Mouse (Mus musculus) CH12.LX (cell line): Measurements from ENCODE around the gene Arl4c. TPM values are rescaled to one million over a fixed set of nuclear protein-coding genes. Genes with fewer than 3 reads are reported as not detected.
A peak's percentile ranks its signal among the peaks of the same experiment; 100 is the strongest.

ENCODE experiments used
- DNase-seq: peaks from one replicate; pipeline ENCODE4 v3.0.0-alpha.2; 2013; ENCODE audit errors: extremely low read depth
- H3K27ac ChIP-seq: 2 replicates; pipeline ENCODE4 v1.5.1; 2012; ENCODE audit warnings: low read depth, mild to moderate bottlenecking, control low read depth, moderate library complexity; ENCODE audit not compliant: insufficient read depth
- H3K27me3 ChIP-seq: replicated peaks from 2 replicates; pipeline ENCODE3; 2012; ENCODE audit warnings: inconsistent platforms
- H3K36me3 ChIP-seq, 2 experiments: replicated peaks in 1 of 2; 2 replicates each; pipeline versions ENCODE3 to v1.6.1; 2012; ENCODE audit warnings: inconsistent platforms in 1 of 2, low read length in 1 of 2, mild to moderate bottlenecking in 1 of 2, mixed read lengths in 1 of 2, moderate library complexity in 1 of 2; ENCODE audit not compliant: control insufficient read depth in 1 of 2, insufficient read depth in 1 of 2
- H3K4me1 ChIP-seq, 2 experiments: 2 replicates each; pipeline ENCODE4 v1.6.1; 2012; ENCODE audit warnings: inconsistent platforms in 1 of 2, moderate library complexity in 1 of 2; ENCODE audit not compliant: insufficient read depth in 2 of 2, control insufficient read depth in 1 of 2
- H3K4me2 ChIP-seq: 2 replicates; pipeline ENCODE4 v1.6.1; 2012; ENCODE audit warnings: low read depth, mild to moderate bottlenecking, control low read depth; ENCODE audit not compliant: poor library complexity, insufficient read depth, severe bottlenecking
- H3K4me3 ChIP-seq, 3 experiments: fragments of 150-350 bp in 1 of 3; sonication (generic) in 1 of 3; replicated peaks in 1 of 3; 2 replicates each; pipeline versions ENCODE3 to v1.5.1; 2011 to 2012; ENCODE audit warnings: low read depth in 2 of 3, low read length in 2 of 3, mild to moderate bottlenecking in 2 of 3, moderate library complexity in 2 of 3, control low read depth in 1 of 3, improper control_type of control experiment in 1 of 3, inconsistent platforms in 1 of 3, mixed read lengths in 1 of 3; ENCODE audit not compliant: poor library complexity in 1 of 3
- H3K79me2 ChIP-seq: replicated peaks from 2 replicates; pipeline ENCODE4 v1.6.1; 2012; ENCODE audit warnings: mild to moderate bottlenecking, moderate library complexity; ENCODE audit not compliant: control insufficient read depth, poor library complexity, insufficient read depth, severe bottlenecking; ENCODE audit errors: extremely low read depth
- H3K9ac ChIP-seq: 2 replicates; pipeline ENCODE4 v1.6.1; 2012; ENCODE audit warnings: low read depth, mild to moderate bottlenecking, control low read depth, moderate library complexity; ENCODE audit not compliant: insufficient read depth
- H3K9me3 ChIP-seq: replicated peaks from 2 replicates; pipeline ENCODE3; 2012; ENCODE audit warnings: low read length, inconsistent platforms, mixed read lengths
- BHLHE40 ChIP-seq: IDR thresholded peaks from 2 replicates; pipeline ENCODE4 v1.6.1; 2011; ENCODE audit warnings: mild to moderate bottlenecking, low read depth, low read length, improper control_type of control experiment
- CHD1 ChIP-seq: IDR thresholded peaks from 2 replicates; pipeline ENCODE4 v1.6.1; 2012; ENCODE audit warnings: low read depth, low read length, improper control_type of control experiment, inconsistent platforms
- CHD2 ChIP-seq: IDR thresholded peaks from 2 replicates; pipeline ENCODE4 v1.6.1; 2011; ENCODE audit warnings: low read length, improper control_type of control experiment
- E2F4 ChIP-seq: IDR thresholded peaks from 2 replicates; pipeline ENCODE4 v1.6.1; 2011; ENCODE audit warnings: low read depth, low read length, improper control_type of control experiment; ENCODE audit not compliant: insufficient replicate concordance
- ELF1 ChIP-seq: IDR thresholded peaks from 2 replicates; pipeline ENCODE4 v1.6.1; 2014; ENCODE audit warnings: low read depth, mild to moderate bottlenecking, inconsistent platforms, low read length, improper control_type of control experiment
- EP300 ChIP-seq: IDR thresholded peaks from 2 replicates; pipeline ENCODE4 v1.6.1; 2011; ENCODE audit warnings: low read length, improper control_type of control experiment
- ETS1 ChIP-seq: conservative IDR thresholded peaks from 2 replicates; pipeline ENCODE4 v1.6.1; 2012; ENCODE audit warnings: low read depth, mild to moderate bottlenecking, inconsistent platforms, low read length, improper control_type of control experiment, moderate library complexity
- GABPA ChIP-seq: IDR thresholded peaks from 2 replicates; pipeline ENCODE4 v1.6.1; 2012; ENCODE audit warnings: low read depth, low read length, improper control_type of control experiment, inconsistent platforms; ENCODE audit not compliant: insufficient replicate concordance
- HCFC1 ChIP-seq: IDR thresholded peaks from 2 replicates; pipeline ENCODE4 v1.6.1; 2012; ENCODE audit warnings: low read depth, mild to moderate bottlenecking, inconsistent platforms, low read length, improper control_type of control experiment
- IRF4 ChIP-seq: IDR thresholded peaks from 2 replicates; pipeline ENCODE4 v1.6.1; 2014; ENCODE audit warnings: low read depth, mild to moderate bottlenecking, inconsistent platforms, low read length, improper control_type of control experiment
- JUN ChIP-seq: IDR thresholded peaks from 2 replicates; pipeline ENCODE4 v1.6.1; 2011; ENCODE audit warnings: low read depth, mild to moderate bottlenecking, low read length, improper control_type of control experiment, moderate library complexity; ENCODE audit not compliant: insufficient read depth
- JUND ChIP-seq: conservative IDR thresholded peaks from 2 replicates; pipeline ENCODE4 v1.6.1; 2011; ENCODE audit warnings: low read depth, low read length, improper control_type of control experiment
- KAT2A ChIP-seq: IDR thresholded peaks from 2 replicates; pipeline ENCODE4 v1.6.1; 2012; ENCODE audit warnings: low read length, improper control_type of control experiment, inconsistent platforms; ENCODE audit not compliant: insufficient replicate concordance
- MAFK ChIP-seq: IDR thresholded peaks from 2 replicates; pipeline ENCODE4 v1.6.1; 2011; ENCODE audit warnings: low read length, improper control_type of control experiment; ENCODE audit not compliant: insufficient replicate concordance
- MAX ChIP-seq: IDR thresholded peaks from 2 replicates; pipeline ENCODE4 v1.6.1; 2011; ENCODE audit warnings: low read length, improper control_type of control experiment
- MAZ ChIP-seq: IDR thresholded peaks from 2 replicates; pipeline ENCODE4 v1.6.1; 2012; ENCODE audit warnings: low read depth, mild to moderate bottlenecking, inconsistent platforms, low read length, improper control_type of control experiment, moderate library complexity
- MEF2A ChIP-seq: IDR thresholded peaks from 2 replicates; pipeline ENCODE4 v1.6.1; 2014; ENCODE audit warnings: low read depth, mild to moderate bottlenecking, inconsistent platforms, low read length, improper control_type of control experiment, borderline replicate concordance
- MXI1 ChIP-seq: IDR thresholded peaks from 2 replicates; pipeline ENCODE4 v1.6.1; 2011; ENCODE audit warnings: mild to moderate bottlenecking, low read depth, low read length, improper control_type of control experiment
- MYC ChIP-seq: IDR thresholded peaks from 2 replicates; pipeline ENCODE4 v1.6.1; 2011; ENCODE audit warnings: low read depth, mild to moderate bottlenecking, improper control_type of control experiment, low read length
- NRF1 ChIP-seq: IDR thresholded peaks from 2 replicates; pipeline ENCODE4 v1.6.1; 2014; ENCODE audit warnings: low read depth, mild to moderate bottlenecking, inconsistent platforms, low read length, improper control_type of control experiment, moderate library complexity
- PAX5 ChIP-seq: IDR thresholded peaks from 2 replicates; pipeline ENCODE4 v1.6.1; 2012; ENCODE audit warnings: low read length, inconsistent platforms, mixed read lengths
- POLR2A ChIP-seq: IDR thresholded peaks from 2 replicates; pipeline ENCODE4 v1.6.1; 2011; ENCODE audit warnings: low read depth, mild to moderate bottlenecking, improper control_type of control experiment, low read length
- POLR2AphosphoS2 ChIP-seq: IDR thresholded peaks from 2 replicates; pipeline ENCODE4 v1.6.1; 2011; ENCODE audit warnings: low read depth, low read length, improper control_type of control experiment
- RAD21 ChIP-seq: IDR thresholded peaks from 2 replicates; pipeline ENCODE4 v1.6.1; 2011; ENCODE audit warnings: low read depth, mild to moderate bottlenecking, low read length, improper control_type of control experiment, moderate library complexity
- RCOR1 ChIP-seq: conservative IDR thresholded peaks from 2 replicates; pipeline ENCODE4 v1.6.1; 2012; ENCODE audit warnings: low read depth, mild to moderate bottlenecking, inconsistent platforms, low read length, improper control_type of control experiment
- SIN3A ChIP-seq: IDR thresholded peaks from 2 replicates; pipeline ENCODE4 v1.6.1; 2012; ENCODE audit warnings: low read length, improper control_type of control experiment, inconsistent platforms
- SMC3 ChIP-seq: IDR thresholded peaks from 2 replicates; pipeline ENCODE4 v1.6.1; 2011; ENCODE audit warnings: low read depth, low read length, improper control_type of control experiment
- TBP ChIP-seq: conservative IDR thresholded peaks from 2 replicates; pipeline ENCODE4 v1.6.1; 2011; ENCODE audit warnings: low read depth, low read length, improper control_type of control experiment
- TCF12 ChIP-seq: IDR thresholded peaks from 2 replicates; pipeline ENCODE4 v1.6.1; 2014; ENCODE audit warnings: low read depth, mild to moderate bottlenecking, inconsistent platforms, low read length, improper control_type of control experiment
- UBTF ChIP-seq: IDR thresholded peaks from 2 replicates; pipeline ENCODE4 v1.6.1; 2012; ENCODE audit warnings: low read depth, mild to moderate bottlenecking, inconsistent platforms, low read length, improper control_type of control experiment, moderate library complexity
- USF1 ChIP-seq: IDR thresholded peaks from 2 replicates; pipeline ENCODE4 v1.6.1; 2014; ENCODE audit warnings: low read depth, mild to moderate bottlenecking, inconsistent platforms, low read length, improper control_type of control experiment
- USF2 ChIP-seq: conservative IDR thresholded peaks from 2 replicates; pipeline ENCODE4 v1.6.1; 2011; ENCODE audit warnings: low read depth, low read length, improper control_type of control experiment
- ZC3H11A ChIP-seq: IDR thresholded peaks from 2 replicates; pipeline ENCODE4 v1.6.1; 2012; ENCODE audit warnings: low read depth, mild to moderate bottlenecking, inconsistent platforms, low read length, improper control_type of control experiment
- ZKSCAN1 ChIP-seq: IDR thresholded peaks from 2 replicates; pipeline ENCODE4 v1.6.1; 2012; ENCODE audit warnings: low read depth, inconsistent platforms, low read length, improper control_type of control experiment, borderline replicate concordance
- ZMIZ1 ChIP-seq: IDR thresholded peaks from 2 replicates; pipeline ENCODE4 v1.6.1; 2012; ENCODE audit warnings: low read depth, mild to moderate bottlenecking, inconsistent platforms, low read length, improper control_type of control experiment
- ZNF384 ChIP-seq: IDR thresholded peaks from 2 replicates; pipeline ENCODE4 v1.6.1; 2012; ENCODE audit warnings: low read depth, low read length, improper control_type of control experiment, inconsistent platforms
- dilution Hi-C: fragments of 300-500 bp; cut with MboI; formaldehyde crosslinking; loops from 2 replicates; pipeline ENCODE4 v1.14.3; 2020; ENCODE audit warnings: low sequenced_read_pairs; ENCODE audit not compliant: extremely low pct_unique_long_range_greater_than_20kb, extremely low pct_ligation_motif_present
- in situ Hi-C: fragments of 300-500 bp; cut with MboI; formaldehyde crosslinking; loops from 3 replicates; pipeline ENCODE4 v1.14.3; 2019; ENCODE audit warnings: low sequenced_read_pairs, low pct_ligation_motif_present, low pct_unique_long_range_greater_than_20kb, mixed read lengths
- polyA plus RNA-seq: library from polyadenylated mRNA; unstranded; fragments of >175 nt; gene quantifications from 2 replicates; pipeline ENCODE4 v1.2.1, GENCODE M21; 2012; ENCODE audit warnings: low read depth; ENCODE audit not compliant: insufficient read length
- total RNA-seq, 2 experiments: library from RNA; depleted of rRNA; stranded (reverse); fragments of 300-350 nt in 1 of 2; fragments of >200 nt in 1 of 2; gene quantifications; 2 replicates each; pipeline ENCODE4 v1.2.3; 2012 to 2014

The Arl4c gene
- 32.2 and 33.9 TPM in 2 replicates for total RNA-seq (2012; rRNA removed)
- 24.1 and 25.8 TPM in 2 replicates for total RNA-seq (2014; rRNA removed)
- polyA plus RNA-seq, result 30.8 and 31.6 TPM in 2 replicates

GRCm38 (mm10) chr1:88701870-88702661, at the start of gene Arl4c:
TSS of gene Arl4c (minus strand) at chr1:88702221.
- Histone ChIP-seq H3K4me2 (peak within 1 kb of the TSS; percentile 41; the same call in 1 of the 2 replicates), H3K27ac (peak within 1 kb of the TSS; percentile 95), H3K4me1 (peaks cover 0 to 13% of the 10 kb centered on the region in 2 experiments; a peak in 1 of 4 replicates), H3K9ac (peak within 1 kb of the TSS; percentile 84), H3K36me3 (peaks cover 4 to 7% of the 10 kb centered on the region in 2 experiments), H3K79me2 (peaks cover 40% of the 10 kb centered on the region), H3K27me3 (no peaks in the 10 kb centered on the region), H3K9me3 (peaks cover 44% of the 10 kb centered on the region), H3K4me3 (peak within 1 kb of the TSS; percentile 85 to 97 (median 88))
- in situ Hi-C loops (loop anchor here (10.0 kb wide), 2 partner anchors 137 to 277 kb away; no protein-coding TSS in a partner anchor), dilution Hi-C loops (no loop called here)
- peak; percentile 77 for DNase-seq
- TF ChIP-seq UBTF (peak; percentile 48; the same call in 1 of the 2 replicates), POLR2A (peak; percentile 70), USF1 (no peak), MAZ (peak; percentile 63; the same call in 1 of the 2 replicates), ZC3H11A (no peak), KAT2A (0 out of 2 replicates have a peak, but pooled peaks have one; percentile 27), BHLHE40 (peak; percentile 36; the same call in 1 of the 2 replicates), USF2 (no peak), TCF12 (peak; percentile 64), ZMIZ1 (peak; percentile 75; the same call in 1 of the 2 replicates), JUND (no peak), CHD1 (0 out of 2 replicates have a peak, but pooled peaks have one; percentile 68), NRF1 (0 out of 2 replicates have a peak, but pooled peaks have one; percentile 3), CHD2 (no peak), ZNF384 (no peak), ELF1 (0 out of 2 replicates have a peak, but pooled peaks have one; percentile 31), MEF2A (peak; percentile 96), GABPA (no peak), ZKSCAN1 (no peak), EP300 (no peak), RCOR1 (no peak), HCFC1 (peak; percentile 37; the same call in 1 of the 2 replicates), RAD21 (no peak; the same call in 1 of the 2 replicates), PAX5 (no peak), SIN3A (peak; percentile 63; the same call in 1 of the 2 replicates), MXI1 (peak; percentile 42; the same call in 1 of the 2 replicates), MYC (no peak), JUN (no peak), SMC3 (no peak), ETS1 (peak; percentile 69), IRF4 (peak; percentile 66; the same call in 1 of the 2 replicates), MAFK (no peak), TBP (no peak), MAX (peak; percentile 37; the same call in 1 of the 2 replicates), POLR2AphosphoS2 (no peak), E2F4 (0 out of 2 replicates have a peak, but pooled peaks have one; percentile 47)
